Mouse (Mus musculus): ENCODE data around the gene Crb1. TPM values are rescaled to one million over a fixed set of nuclear protein-coding genes. Genes with fewer than 3 reads are reported as not detected.
"Not testable (repeated sequence)": the region's sequence is repeated elsewhere in the genome, so short reads cannot be mapped to it uniquely, and the experiment has no call there.

Crb1 gene
- polyA plus RNA-seq, 1 experiment from 2014 or later: not detected

DNA sequence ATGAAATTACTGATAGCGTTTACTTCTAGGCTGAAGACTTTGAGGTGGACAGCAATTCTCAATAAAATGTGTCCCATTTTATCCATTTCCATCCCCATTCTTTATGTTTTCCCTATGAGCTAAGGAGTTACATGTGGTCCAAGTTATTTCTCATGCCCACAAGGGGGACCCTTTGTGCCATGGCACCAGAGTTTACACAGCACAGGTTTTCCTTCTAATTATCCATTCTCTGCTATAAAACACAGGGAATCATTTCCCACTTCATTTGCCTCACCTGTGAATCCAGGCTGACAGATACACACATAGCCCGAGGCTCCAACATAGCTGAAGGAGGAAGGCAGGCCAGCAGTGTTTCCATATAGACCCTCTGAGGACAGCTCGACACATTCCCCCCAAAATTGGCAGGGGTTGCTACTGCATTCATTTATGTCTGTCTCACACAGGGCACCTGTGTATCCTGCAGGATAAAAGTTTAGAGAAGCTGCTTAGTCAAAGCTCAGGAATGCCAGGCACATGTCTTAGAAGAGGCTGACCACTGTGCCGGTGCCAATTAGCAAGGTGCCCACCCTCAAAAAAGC lies 62.5 kb downstream of the Crb1 start:
- Histone ChIP-seq H3K27me3 (ENCODE audit: insufficient read depth, low read length) (no peaks in the 10 kb centered on the region), H3K36me3 (replicated peaks; ENCODE audit: insufficient read depth, low read length) (no peaks in the 10 kb centered on the region), H3K4me1 (ENCODE audit: insufficient read depth) (no peaks in the 10 kb centered on the region), H3K27ac (ENCODE audit: low read depth) (no peak overlapping the region), H3K4me3 (ENCODE audit: low read depth, low read length) (no peak overlapping the region), H3K9me3 (ENCODE audit: low read length) (no peaks in the 10 kb centered on the region), H3K9ac (replicated peaks) (no peak overlapping the region), H3K4me2 (ENCODE audit: low read depth, low read length) (no peak overlapping the region)
- TF ChIP-seq CTCF (IDR thresholded peaks at IDR 0.05; ENCODE audit: low read depth): peak; percentile 46
- no peak for TF ChIP-seq EP300 (IDR thresholded peaks at IDR 0.05; ENCODE audit: low read depth)
- DNase-seq (no peak), ATAC-seq (no peak)
- 72% methylated on average over 4 of the region's 4 CpGs for WGBS (ENCODE audit: insufficient replicate concordance)

DNA sequence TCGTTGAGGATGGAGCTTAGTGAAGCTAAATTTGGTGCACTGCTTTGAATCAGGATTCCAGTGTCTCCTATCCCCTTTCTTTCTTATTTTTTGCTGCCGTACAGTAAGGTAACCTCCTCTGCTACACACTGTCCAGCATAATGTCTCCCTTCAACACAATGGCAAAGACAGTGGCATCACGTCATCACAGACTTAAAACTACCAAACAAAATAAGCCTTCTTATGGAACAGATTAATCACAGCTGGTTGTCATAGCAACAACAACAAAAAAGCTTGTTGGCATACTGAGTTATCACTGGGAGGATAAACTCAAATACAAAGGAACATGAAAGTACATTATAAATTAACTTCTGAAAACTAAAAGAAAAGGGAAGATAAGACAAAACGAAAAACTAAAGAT lies 68.0 kb downstream of the Crb1 start:
- TF ChIP-seq CTCF (IDR thresholded peaks at IDR 0.05; ENCODE audit: low read depth) (no peak), EP300 (IDR thresholded peaks at IDR 0.05; ENCODE audit: low read depth) (no peak)
- H3K36me3 ChIP-seq (replicated peaks; ENCODE audit: insufficient read depth, low read length): no peaks in the 10 kb centered on the region
- 65% methylated on average over 4 of the region's 4 CpGs for WGBS (ENCODE audit: insufficient replicate concordance)
- ATAC-seq (no peak), DNase-seq (no peak)
- no peaks in the 10 kb centered on the region for H3K4me1 ChIP-seq (ENCODE audit: insufficient read depth)
- no peak overlapping the region for H3K4me3 ChIP-seq (ENCODE audit: low read depth, low read length)
- H3K9me3 ChIP-seq (ENCODE audit: low read length): no peaks in the 10 kb centered on the region
- H3K27me3 ChIP-seq (ENCODE audit: insufficient read depth, low read length): no peaks in the 10 kb centered on the region
- H3K27ac ChIP-seq (ENCODE audit: low read depth): no peak overlapping the region
- no peak overlapping the region for H3K9ac ChIP-seq (replicated peaks)
- H3K4me2 ChIP-seq (ENCODE audit: low read depth, low read length): no peak overlapping the region

DNA sequence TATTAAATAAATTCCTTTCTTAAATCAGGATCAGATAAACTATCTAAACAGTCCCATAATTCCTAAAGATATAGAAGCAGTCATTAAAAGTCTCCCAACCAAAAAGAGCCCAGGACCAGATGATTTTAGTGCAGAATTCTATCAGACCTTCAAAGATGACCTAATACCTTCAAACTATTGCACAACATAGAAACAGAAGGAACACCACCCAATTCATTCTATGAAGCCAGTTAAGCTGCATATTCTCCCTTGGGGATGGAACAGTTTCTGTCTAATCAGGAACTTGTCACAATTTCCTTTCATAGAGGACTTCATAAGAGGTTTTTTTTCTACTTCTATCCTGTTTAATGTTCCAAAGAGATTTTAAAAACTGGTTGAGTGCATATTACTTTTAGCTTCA lies 74.4 kb downstream of the Crb1 start:
- H3K27me3 ChIP-seq (ENCODE audit: insufficient read depth, low read length); H3K9ac ChIP-seq (replicated peaks); H3K9me3 ChIP-seq (ENCODE audit: low read length); H3K4me2 ChIP-seq (ENCODE audit: low read depth, low read length); ATAC-seq; DNase-seq; H3K4me1 ChIP-seq (ENCODE audit: insufficient read depth); H3K4me3 ChIP-seq (ENCODE audit: low read depth, low read length); H3K27ac ChIP-seq (ENCODE audit: low read depth); H3K36me3 ChIP-seq (replicated peaks; ENCODE audit: insufficient read depth, low read length): not testable (repeated sequence)

DNA sequence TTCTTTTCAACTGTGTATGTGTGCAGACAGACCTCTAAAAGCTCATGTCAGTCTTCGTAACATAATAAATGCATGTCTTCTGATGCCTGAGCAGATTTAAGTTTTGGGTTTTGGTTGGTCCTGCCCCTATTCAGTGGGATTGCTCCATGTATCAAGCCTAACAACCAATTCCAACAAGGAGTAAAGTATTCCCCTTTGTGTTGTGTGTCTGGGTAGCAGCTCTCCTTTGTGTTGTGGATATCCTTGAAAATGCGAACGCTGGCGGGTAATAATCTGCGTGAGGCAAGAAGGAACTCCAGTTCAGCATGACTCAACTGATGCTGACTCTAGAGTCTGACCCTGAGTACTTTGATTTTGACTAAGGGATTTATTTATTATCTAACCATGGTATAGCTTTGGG lies 75.1 kb downstream of the Crb1 start:
- WGBS (ENCODE audit: insufficient replicate concordance): 83% methylated on average over 5 of the region's 5 CpGs
- Histone ChIP-seq H3K4me1 (ENCODE audit: insufficient read depth) (no peaks in the 10 kb centered on the region), H3K36me3 (replicated peaks; ENCODE audit: insufficient read depth, low read length) (no peaks in the 10 kb centered on the region), H3K4me3 (ENCODE audit: low read depth, low read length) (no peak overlapping the region), H3K27me3 (ENCODE audit: insufficient read depth, low read length) (no peaks in the 10 kb centered on the region), H3K9ac (replicated peaks) (no peak overlapping the region), H3K4me2 (ENCODE audit: low read depth, low read length) (no peak overlapping the region), H3K9me3 (ENCODE audit: low read length) (no peaks in the 10 kb centered on the region), H3K27ac (ENCODE audit: low read depth) (no peak overlapping the region)
- no peak for ATAC-seq
- TF ChIP-seq CTCF (IDR thresholded peaks at IDR 0.05; ENCODE audit: low read depth): no peak
- TF ChIP-seq EP300 (IDR thresholded peaks at IDR 0.05; ENCODE audit: low read depth): no peak
- no peak for DNase-seq

DNA sequence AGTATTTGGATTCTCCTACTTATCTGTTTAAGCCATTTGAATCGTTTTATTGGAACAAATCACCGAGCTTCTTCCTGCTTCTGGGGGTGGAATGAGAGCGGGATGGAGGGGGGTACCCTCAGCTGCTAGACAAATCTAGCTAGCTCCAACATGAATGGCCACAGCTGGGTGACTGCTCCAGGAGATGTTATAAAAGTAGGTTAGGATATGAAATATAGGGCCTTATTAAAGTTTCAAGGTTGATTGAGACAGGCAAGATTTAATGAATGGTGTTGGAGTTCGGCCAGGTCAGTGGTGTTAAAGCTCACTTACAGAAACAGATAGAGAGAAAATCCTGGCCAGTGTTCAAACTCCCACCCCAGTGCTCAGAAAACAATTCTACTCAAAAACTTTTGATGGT lies 84.9 kb downstream of the Crb1 start:
- Histone ChIP-seq H3K36me3 (replicated peaks; ENCODE audit: insufficient read depth, low read length) (no peaks in the 10 kb centered on the region), H3K27ac (ENCODE audit: low read depth) (no peak overlapping the region), H3K9me3 (ENCODE audit: low read length) (no peaks in the 10 kb centered on the region), H3K4me3 (ENCODE audit: low read depth, low read length) (no peak overlapping the region), H3K4me1 (ENCODE audit: insufficient read depth) (no peaks in the 10 kb centered on the region), H3K4me2 (ENCODE audit: low read depth, low read length) (no peak overlapping the region), H3K9ac (replicated peaks) (no peak overlapping the region), H3K27me3 (ENCODE audit: insufficient read depth, low read length) (no peaks in the 10 kb centered on the region)
- 67% methylated on average over 4 of the region's 4 CpGs for WGBS (ENCODE audit: insufficient replicate concordance)
- TF ChIP-seq EP300 (IDR thresholded peaks at IDR 0.05; ENCODE audit: low read depth) (no peak), CTCF (IDR thresholded peaks at IDR 0.05; ENCODE audit: low read depth) (no peak)
- DNase-seq: no peak
- ATAC-seq: no peak

DNA sequence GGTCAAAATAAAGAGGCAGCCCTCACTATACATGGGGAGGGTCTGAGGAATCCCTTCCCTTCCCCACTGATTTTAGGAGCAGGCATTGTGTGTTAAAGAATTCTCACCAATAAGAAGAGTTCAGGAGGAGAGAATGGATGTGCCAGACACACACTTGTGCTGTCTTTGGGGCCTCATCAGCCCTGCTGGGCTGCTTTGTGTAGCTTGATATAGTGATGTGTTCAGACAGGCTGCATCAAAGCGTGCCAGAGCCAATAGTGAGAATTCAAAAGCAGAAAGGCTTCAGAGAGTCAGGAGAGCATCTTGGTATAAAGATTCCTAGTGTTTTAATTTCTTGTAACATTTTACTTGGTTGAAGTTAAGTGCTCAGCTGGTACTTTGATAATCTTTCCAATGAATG lies 85.3 kb downstream of the Crb1 start:
- Histone ChIP-seq H3K9me3 (ENCODE audit: low read length) (no peaks in the 10 kb centered on the region), H3K4me1 (ENCODE audit: insufficient read depth) (no peaks in the 10 kb centered on the region), H3K27ac (ENCODE audit: low read depth) (no peak overlapping the region), H3K27me3 (ENCODE audit: insufficient read depth, low read length) (no peaks in the 10 kb centered on the region), H3K9ac (replicated peaks) (no peak overlapping the region), H3K36me3 (replicated peaks; ENCODE audit: insufficient read depth, low read length) (no peaks in the 10 kb centered on the region), H3K4me3 (ENCODE audit: low read depth, low read length) (no peak overlapping the region), H3K4me2 (ENCODE audit: low read depth, low read length) (no peak overlapping the region)
- DNase-seq (no peak), ATAC-seq (no peak)
- TF ChIP-seq EP300 (IDR thresholded peaks at IDR 0.05; ENCODE audit: low read depth) (no peak), CTCF (IDR thresholded peaks at IDR 0.05; ENCODE audit: low read depth) (no peak)
- WGBS (ENCODE audit: insufficient replicate concordance): 63% methylated on average over 1 of the region's 1 CpGs

Data from liver, postnatal 0 days (tissue).